Mouse (Mus musculus): ENCODE results near the gene Cyp2g1. TPM values are rescaled to one million over a fixed set of nuclear protein-coding genes. Genes with fewer than 3 reads are reported as not detected.
"Not testable (repeated sequence)": the region's sequence is repeated elsewhere in the genome, so short reads cannot be mapped to it uniquely, and the experiment has no call there.

The Cyp2g1 gene
- polyA plus RNA-seq, 1 experiment from 2014 or later = not detected

DNA sequence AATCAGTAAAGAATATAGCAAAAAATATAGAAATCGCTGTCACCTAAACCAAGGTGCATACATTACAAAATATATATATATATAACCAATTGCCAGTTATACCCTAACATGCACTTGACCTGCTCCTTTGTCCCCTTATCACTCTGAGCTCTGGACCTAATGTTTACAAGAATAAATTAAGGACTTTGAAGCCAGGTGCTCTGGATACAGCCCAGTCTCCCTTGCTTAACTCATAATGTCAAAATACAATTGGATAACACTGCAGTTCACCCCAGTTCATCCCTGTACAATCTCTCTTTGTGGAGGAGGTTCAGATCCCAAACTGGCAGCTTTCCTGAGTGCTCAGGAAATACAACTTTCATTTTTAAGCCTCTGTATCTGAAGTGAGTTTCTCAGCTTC, 7.7 kb upstream of the Cyp2g1 start:
- Histone ChIP-seq H3K36me3 (ENCODE audit: inconsistent target) (no peaks in the 10 kb centered on the region), H3K4me3 (ENCODE audit: inconsistent target) (no peak overlapping the region), H3K79me2 (ENCODE audit: inconsistent target) (no peaks in the 10 kb centered on the region), H3K27ac (no peak overlapping the region)
- WGBS (ENCODE audit: missing documents) = 100% methylated on average over 1 of the region's 1 CpGs

DNA sequence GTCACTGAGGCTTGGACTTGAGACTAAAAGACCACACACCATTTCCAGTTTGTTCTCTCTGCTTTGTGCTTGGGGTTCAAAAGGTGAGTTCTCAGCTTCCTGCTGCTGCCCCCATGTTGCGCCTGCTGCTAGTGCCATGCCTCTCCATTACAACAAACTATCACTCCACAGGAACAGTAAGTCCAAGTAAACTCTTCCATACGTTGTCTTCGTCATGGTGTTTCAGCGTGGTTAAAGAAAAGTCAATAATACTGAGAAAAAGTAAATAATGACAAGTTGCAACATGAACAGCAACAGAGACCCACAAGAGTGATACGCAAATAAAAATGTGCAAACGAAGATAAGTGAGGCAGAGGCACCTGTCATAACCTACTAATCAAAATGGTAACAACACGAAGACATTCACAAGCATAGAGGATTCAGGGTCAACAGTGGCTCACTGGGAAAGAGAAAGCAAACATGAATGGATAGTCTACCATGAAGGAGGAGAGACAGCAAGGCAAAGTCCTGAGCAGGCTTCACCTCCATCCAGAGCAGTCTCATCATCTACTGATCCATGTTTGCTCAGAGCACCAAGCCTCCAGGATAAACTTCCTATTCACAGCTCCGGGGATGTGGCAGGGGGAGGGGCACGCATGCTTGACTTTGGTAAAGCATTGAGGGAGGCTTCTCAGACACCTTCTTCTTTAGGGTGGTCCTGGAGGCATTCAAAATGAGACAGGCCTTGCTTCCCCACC, 23.0 kb downstream of the Cyp2g1 start:
- not testable (repeated sequence) for H3K4me3 ChIP-seq (ENCODE audit: inconsistent target); H3K36me3 ChIP-seq (ENCODE audit: inconsistent target); H3K27ac ChIP-seq; H3K79me2 ChIP-seq (ENCODE audit: inconsistent target)
- 85% methylated on average over 7 of the region's 9 CpGs for WGBS (ENCODE audit: missing documents)

DNA sequence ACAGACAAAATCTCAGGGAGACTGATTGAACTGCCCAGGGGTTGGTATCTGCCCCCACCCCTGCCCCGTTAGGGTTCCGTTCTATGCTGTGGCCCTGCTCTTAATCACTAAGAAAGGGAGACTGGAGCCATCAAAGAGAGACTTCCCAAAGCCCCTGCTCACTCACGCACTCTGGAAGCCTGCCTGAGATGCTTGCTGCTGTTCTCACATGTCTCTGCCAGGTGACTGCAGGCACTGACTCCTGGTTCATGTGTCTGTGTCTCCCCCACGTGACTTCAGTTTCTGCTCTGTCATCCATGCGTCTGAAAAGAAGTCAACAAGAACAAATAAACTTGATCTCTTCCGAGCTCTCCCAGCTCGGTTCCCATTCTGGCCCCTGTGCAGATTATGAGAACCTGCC, 24.0 kb downstream of the Cyp2g1 start:
- 94% methylated on average over 5 of the region's 7 CpGs for WGBS (ENCODE audit: missing documents)
- not testable (repeated sequence) for H3K36me3 ChIP-seq (ENCODE audit: inconsistent target); H3K79me2 ChIP-seq (ENCODE audit: inconsistent target); H3K27ac ChIP-seq; H3K4me3 ChIP-seq (ENCODE audit: inconsistent target)

DNA sequence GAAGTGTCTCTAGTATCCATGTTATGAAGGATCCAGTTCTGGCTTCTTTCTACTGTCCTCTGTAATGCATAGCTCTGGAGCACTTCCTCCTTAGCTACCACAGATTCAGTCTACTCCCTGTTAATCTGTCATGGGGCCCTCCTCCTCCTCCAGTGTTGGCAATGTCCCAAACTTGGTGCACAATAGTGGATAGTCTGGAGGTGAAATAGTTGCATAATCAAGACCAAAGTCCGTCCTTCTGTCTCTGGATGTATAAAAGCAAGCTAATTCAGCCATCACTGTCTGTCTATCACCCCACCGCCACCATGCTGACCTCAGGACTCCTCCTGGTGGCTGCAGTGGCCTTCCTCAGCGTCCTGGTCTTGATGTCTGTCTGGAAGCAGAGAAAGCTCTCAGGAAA, 26.4 kb downstream of the Cyp2g1 start, which contains the start of gene Cyp2a5:
Cyp2a5 (plus strand) TSS at position 247 of the 400 bp plus-strand sequence.
- H3K27ac ChIP-seq; H3K4me3 ChIP-seq (ENCODE audit: inconsistent target); H3K79me2 ChIP-seq (ENCODE audit: inconsistent target); H3K36me3 ChIP-seq (ENCODE audit: inconsistent target): not testable (repeated sequence)
- WGBS (ENCODE audit: missing documents) = 67% methylated on average over 2 of the region's 3 CpGs

DNA sequence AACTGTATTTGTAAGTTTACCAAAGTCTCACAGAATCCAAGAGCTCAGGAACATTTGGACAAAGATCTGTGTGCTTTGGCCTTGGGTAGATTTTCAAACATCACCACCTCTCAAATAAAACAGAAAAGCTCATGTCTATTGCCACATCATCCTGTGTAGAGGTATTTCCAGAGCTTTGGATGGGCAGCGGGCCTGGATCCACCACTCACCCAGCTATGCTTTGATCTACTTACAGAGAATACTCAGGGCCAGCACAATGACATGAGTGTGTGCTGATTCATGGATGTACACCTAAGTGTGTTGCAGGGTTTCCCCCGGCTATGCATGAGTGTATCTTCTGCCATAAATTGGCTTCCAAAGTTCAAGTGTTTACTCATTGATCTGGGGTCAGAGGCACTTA, 34.7 kb downstream of the Cyp2g1 start:
- not testable (repeated sequence) for H3K4me3 ChIP-seq (ENCODE audit: inconsistent target); H3K36me3 ChIP-seq (ENCODE audit: inconsistent target); H3K27ac ChIP-seq; H3K79me2 ChIP-seq (ENCODE audit: inconsistent target)
- 94% methylated on average over 2 of the region's 2 CpGs for WGBS (ENCODE audit: missing documents)

DNA sequence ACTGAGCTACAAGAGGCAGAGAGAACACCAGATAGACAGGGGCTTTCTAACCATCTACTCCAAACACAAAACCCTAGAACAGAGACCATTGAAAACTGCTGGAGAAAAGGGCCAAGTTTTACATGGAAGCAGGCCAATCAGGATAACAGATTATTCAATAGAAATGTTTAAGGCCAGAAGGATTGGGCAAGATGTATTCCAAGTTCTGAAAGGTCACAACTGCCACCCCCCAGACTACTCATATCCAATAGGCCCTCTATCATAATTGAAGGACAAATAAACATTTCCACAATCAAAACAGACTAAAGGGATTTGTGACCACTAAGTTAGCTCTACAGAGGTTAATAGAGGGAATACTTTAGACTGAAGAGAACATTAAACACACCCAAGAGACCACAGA, 41.4 kb downstream of the Cyp2g1 start:
- H3K79me2 ChIP-seq (ENCODE audit: inconsistent target); H3K4me3 ChIP-seq (ENCODE audit: inconsistent target); H3K27ac ChIP-seq; H3K36me3 ChIP-seq (ENCODE audit: inconsistent target): not testable (repeated sequence)

Other genes starting within 250 kb of the Cyp2g1 start
- gene Vmn1r185, start 190.4 kb upstream of the Cyp2g1 start, polyA plus RNA-seq (2018) = not detected in 3 replicates
- gene Cyp2b23, start 122.5 kb upstream of the Cyp2g1 start, polyA plus RNA-seq (2018) = not detected in 3 replicates
- not detected in 3 replicates for gene Cyp2b19, start 51.8 kb upstream of the Cyp2g1 start, polyA plus RNA-seq (2018)
- not detected in 3 replicates for gene Cyp2a5, start 26.4 kb downstream of the Cyp2g1 start, polyA plus RNA-seq (2018)
- gene Cyp2a22, start 130.5 kb downstream of the Cyp2g1 start, polyA plus RNA-seq (2018) = not detected in 3 replicates
- not detected in 3 replicates for gene Cyp2a12, start 220.2 kb downstream of the Cyp2g1 start, polyA plus RNA-seq (2018)